Mouse (Mus musculus) liver, embryonic 13.5 days (tissue): ENCODE measurements at regions not wholly inside any gene's neighbourhood (a gene's known extent, or its start where the extent isn't known, plus 50 kb on each side); places are given as distances from the start of the nearest gene placed in this dataset.

Source experiments
- ATAC-seq: fragments of 200-750 bp; cut with Nextera tagmentation; 2 replicates; pipeline ENCODE4 v1.8.0; 2017; ENCODE audit warnings: low read depth, mild to moderate bottlenecking, moderate number of reproducible peaks, moderate library complexity
- DNase-seq: peaks from one replicate; pipeline ENCODE4 v3.0.0; 2022
- H3K27ac ChIP-seq: fragments of 300-500 bp; sonication (generic); 2 replicates; pipeline ENCODE4 v1.5.1; 2015; ENCODE audit warnings: moderate library complexity, mild to moderate bottlenecking, inconsistent platforms
- H3K27me3 ChIP-seq: fragments of 300-500 bp; sonication (generic); 2 replicates; pipeline ENCODE4 v1.6.1; 2015; ENCODE audit warnings: mild to moderate bottlenecking, inconsistent platforms
- H3K36me3 ChIP-seq: fragments of 300-500 bp; sonication (generic); 2 replicates; pipeline ENCODE4 v1.6.1; 2015; ENCODE audit warnings: mild to moderate bottlenecking, inconsistent platforms
- H3K4me1 ChIP-seq: fragments of 300-500 bp; sonication (generic); replicated peaks from 2 replicates; pipeline ENCODE4 v1.6.1; 2015; ENCODE audit warnings: inconsistent platforms
- H3K4me2 ChIP-seq: fragments of 300-500 bp; sonication (generic); 2 replicates; pipeline ENCODE4 v1.6.1; 2015; ENCODE audit warnings: inconsistent platforms, mild to moderate bottlenecking, moderate library complexity
- H3K4me3 ChIP-seq: fragments of 300-500 bp; sonication (generic); replicated peaks from 2 replicates; pipeline ENCODE4 v1.5.1; 2015; ENCODE audit warnings: mild to moderate bottlenecking, inconsistent platforms
- H3K9ac ChIP-seq: fragments of 300-500 bp; sonication (generic); 2 replicates; pipeline ENCODE4 v1.6.1; 2015; ENCODE audit warnings: mild to moderate bottlenecking, inconsistent platforms
- H3K9me3 ChIP-seq: fragments of 300-500 bp; sonication (generic); replicated peaks from 2 replicates; pipeline ENCODE4 v1.6.1; 2016; ENCODE audit warnings: inconsistent platforms
- WGBS: fragments of 180-500 bp; shearing (Covaris S2); methylation state at CpG from one replicate; pipeline ENCODE4 v1.1.7; 2015; ENCODE audit not compliant: insufficient replicate concordance; 5-methylcytosine and 5-hydroxymethylcytosine counted together

DNA sequence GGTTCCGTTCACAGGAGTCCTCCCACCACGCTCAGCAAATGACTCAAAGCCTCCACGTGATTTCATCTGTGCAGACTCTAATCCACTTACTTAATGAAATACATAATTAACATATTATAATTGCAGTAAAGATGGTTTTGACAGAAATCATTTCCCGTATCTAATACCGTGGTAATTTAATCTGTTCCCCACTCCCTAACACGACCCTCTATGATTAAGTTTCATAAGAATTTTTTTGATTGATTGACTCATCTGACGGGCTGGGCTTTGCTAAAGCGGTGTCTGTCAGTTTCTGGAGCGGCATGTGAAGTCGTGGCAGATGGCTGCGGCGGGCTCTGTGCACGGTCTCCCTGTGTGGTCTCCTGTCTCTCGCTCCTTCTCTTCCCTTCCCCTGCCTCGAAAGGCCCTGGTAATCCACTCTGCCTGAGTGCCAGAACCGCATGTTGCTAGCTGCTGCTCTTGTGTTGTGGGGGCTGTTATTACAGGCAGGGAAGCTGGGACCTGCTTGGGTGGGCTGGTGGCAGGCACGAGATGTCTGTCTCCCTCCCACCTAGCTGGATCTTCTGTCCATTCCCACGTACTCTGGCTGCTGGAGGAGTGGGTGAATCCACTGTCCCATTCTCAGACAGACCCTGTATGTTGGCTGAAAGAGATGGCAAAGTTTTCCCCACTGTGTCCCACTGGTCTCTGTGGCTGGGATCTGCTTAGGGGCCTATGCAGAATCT lies 195.0 kb downstream of the Tshz3 start:
- Histone ChIP-seq H3K9me3 (no peaks in the 10 kb centered on the region), H3K4me2 (no peak overlapping the region), H3K27ac (no peak overlapping the region), H3K27me3 (no peaks in the 10 kb centered on the region), H3K9ac (no peak overlapping the region), H3K36me3 (no peaks in the 10 kb centered on the region), H3K4me1 (no peaks in the 10 kb centered on the region), H3K4me3 (no peak overlapping the region)
- DNase-seq = no peak
- WGBS = 62% methylated on average over 18 of the region's 18 CpGs
- ATAC-seq = no peak

DNA sequence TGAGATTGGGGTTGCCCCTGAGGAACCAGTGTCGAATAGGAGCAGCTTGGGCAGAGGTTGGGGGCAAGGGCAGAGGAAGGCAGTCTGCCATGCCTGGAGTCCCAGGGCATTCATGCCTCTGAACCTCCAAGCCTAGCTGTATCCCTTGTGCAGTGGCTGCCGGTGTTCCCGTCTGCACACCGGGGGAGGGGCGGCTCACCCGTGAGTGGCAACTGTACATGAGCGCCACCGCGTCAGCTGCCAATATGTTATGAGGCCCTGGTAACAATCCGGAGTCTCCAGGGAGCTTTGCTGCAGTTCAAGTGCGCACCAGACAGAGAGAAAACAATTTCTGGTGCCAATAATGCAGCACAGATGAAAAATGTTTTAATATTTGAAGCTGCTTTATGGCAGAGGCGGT lies 198.4 kb downstream of the Tshz3 start:
- no peaks in the 10 kb centered on the region for H3K36me3 ChIP-seq
- no peak overlapping the region for H3K4me3 ChIP-seq
- H3K9ac ChIP-seq = no peak overlapping the region
- H3K4me1 ChIP-seq = no peaks in the 10 kb centered on the region
- ATAC-seq (no peak), DNase-seq (no peak)
- 75% methylated on average over 12 of the region's 12 CpGs for WGBS
- H3K9me3 ChIP-seq = no peaks in the 10 kb centered on the region
- no peak overlapping the region for H3K4me2 ChIP-seq
- no peaks in the 10 kb centered on the region for H3K27me3 ChIP-seq
- no peak overlapping the region for H3K27ac ChIP-seq

DNA sequence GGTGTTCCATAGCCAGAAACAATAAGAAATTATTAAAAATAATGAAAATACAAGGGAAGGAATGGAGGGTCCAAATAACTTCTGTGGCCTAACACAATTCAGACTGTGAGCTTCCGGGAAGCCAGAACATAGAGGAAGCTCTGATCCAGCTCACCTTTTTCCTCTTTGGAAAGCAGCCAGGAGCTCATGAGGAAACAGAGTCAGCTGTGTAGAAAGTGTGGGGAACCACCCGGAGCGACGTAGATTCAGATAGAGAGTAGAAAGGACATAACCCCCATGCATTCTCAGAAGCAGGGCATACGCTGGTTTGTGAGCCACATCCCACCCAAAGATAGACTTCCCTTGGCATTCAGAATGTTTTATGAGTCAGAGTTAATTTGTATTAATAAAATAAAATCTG lies 203.6 kb downstream of the Tshz3 start:
- Histone ChIP-seq H3K27ac (no peak overlapping the region), H3K4me2 (no peak overlapping the region), H3K4me3 (no peak overlapping the region), H3K9me3 (no peaks in the 10 kb centered on the region), H3K27me3 (no peaks in the 10 kb centered on the region), H3K9ac (no peak overlapping the region), H3K36me3 (no peaks in the 10 kb centered on the region), H3K4me1 (no peaks in the 10 kb centered on the region)
- 81% methylated on average over 5 of the region's 5 CpGs for WGBS
- no peak for ATAC-seq
- no peak for DNase-seq

DNA sequence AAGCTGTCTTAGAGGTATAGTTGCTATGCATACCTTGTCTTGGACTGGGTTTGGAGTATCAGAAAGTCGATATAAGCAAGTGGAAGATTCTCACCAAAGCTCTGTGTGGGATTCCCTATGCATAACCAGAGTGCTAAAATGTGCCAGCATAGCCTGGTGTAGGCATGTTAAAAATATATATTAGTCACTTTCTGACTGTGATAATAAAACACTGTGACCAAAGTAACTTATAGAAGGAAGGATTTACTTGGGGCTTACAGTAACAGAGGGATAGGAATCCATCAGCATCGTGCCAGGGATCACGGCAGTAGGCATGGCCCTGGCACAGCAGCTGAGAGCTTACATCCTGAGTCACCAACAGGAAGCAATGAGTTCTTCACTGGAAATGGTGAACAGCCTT lies 215.4 kb downstream of the Tshz3 start:
- no peaks in the 10 kb centered on the region for H3K36me3 ChIP-seq

DNA sequence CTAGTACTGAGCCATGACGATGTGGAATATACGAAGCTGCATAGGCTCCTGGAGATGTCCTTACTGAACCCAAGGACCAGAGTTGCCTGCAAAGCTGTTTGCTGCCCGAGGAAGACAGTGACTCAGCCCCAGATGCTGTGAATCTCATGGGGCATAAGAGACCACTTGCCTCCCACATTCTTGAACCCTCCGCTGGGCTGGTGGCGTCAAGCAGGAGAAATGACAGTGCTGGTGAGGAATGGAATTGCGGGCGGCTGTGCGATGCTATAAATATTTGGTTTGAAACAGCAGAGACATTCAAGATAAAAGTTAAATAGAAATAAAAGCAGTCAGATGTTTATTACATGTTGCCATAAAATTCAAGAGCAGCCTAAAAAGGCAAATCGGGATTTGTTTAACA lies 216.3 kb downstream of the Tshz3 start:
- Histone ChIP-seq H3K4me2 (no peak overlapping the region), H3K27me3 (no peaks in the 10 kb centered on the region), H3K9me3 (no peaks in the 10 kb centered on the region), H3K9ac (no peak overlapping the region), H3K36me3 (no peaks in the 10 kb centered on the region), H3K4me3 (no peak overlapping the region), H3K4me1 (no peaks in the 10 kb centered on the region), H3K27ac (no peak overlapping the region)
- ATAC-seq (no peak), DNase-seq (no peak)
- 68% methylated on average over 9 of the region's 9 CpGs for WGBS

More for the DNA sequence above, 215.4 kb downstream of the Tshz3 start:
- no peak overlapping the region for H3K9ac ChIP-seq
- no peak overlapping the region for H3K4me3 ChIP-seq
- no peak overlapping the region for H3K27ac ChIP-seq
- H3K27me3 ChIP-seq = no peaks in the 10 kb centered on the region
- WGBS = 51% methylated on average over 3 of the region's 3 CpGs
- H3K9me3 ChIP-seq = no peaks in the 10 kb centered on the region
- no peak for DNase-seq
- no peak overlapping the region for H3K4me2 ChIP-seq
- no peaks in the 10 kb centered on the region for H3K4me1 ChIP-seq
- no peak for ATAC-seq

DNA sequence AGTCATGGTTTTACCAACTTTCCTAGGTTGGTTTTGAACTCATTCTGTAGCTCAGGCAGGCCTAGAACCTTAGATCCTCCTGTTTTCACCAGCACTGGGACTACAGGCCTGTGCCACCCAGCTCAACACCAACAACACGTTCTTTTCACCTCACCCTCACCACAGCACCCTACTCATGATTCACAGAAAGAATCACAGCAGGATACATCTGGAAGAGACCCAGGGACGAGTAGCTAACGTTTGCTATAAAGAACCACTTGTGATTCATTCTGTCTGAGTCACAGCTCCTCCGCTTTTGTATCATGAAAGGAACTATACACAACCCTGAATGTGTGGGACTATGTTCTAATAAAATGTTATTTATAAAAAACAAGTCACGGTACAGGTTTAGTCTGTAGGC lies 217.3 kb downstream of the Tshz3 start:
- H3K9me3 ChIP-seq = no peaks in the 10 kb centered on the region
- no peak overlapping the region for H3K9ac ChIP-seq
- DNase-seq (no peak), ATAC-seq (no peak)
- no peak overlapping the region for H3K27ac ChIP-seq
- H3K36me3 ChIP-seq = no peaks in the 10 kb centered on the region
- no peaks in the 10 kb centered on the region for H3K4me1 ChIP-seq
- no peak overlapping the region for H3K4me3 ChIP-seq
- 61% methylated on average over 5 of the region's 5 CpGs for WGBS
- no peaks in the 10 kb centered on the region for H3K27me3 ChIP-seq
- H3K4me2 ChIP-seq = no peak overlapping the region

DNA sequence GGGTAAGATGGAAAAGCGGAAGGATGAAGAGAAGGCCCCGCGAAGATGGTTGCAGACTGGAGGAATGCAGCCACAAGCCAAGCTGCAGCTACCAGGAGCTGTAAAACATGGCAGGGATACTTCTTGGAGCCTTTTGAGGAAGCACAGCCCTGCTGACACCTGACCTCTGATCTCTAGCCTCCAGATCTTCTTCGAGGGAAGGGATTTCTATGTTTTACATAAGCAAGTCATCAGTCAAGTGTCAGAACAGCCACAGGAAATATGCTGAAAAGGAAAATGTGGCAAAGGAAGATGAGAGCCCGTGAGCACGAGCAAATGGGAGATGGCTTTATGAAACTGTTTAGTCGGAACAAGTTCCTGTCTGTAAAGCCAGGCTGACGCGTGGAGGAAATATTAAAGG lies 219.1 kb downstream of the Tshz3 start:
- H3K27me3 ChIP-seq = no peaks in the 10 kb centered on the region
- H3K9ac ChIP-seq = no peak overlapping the region
- H3K4me2 ChIP-seq = no peak overlapping the region
- no peaks in the 10 kb centered on the region for H3K4me1 ChIP-seq
- DNase-seq = no peak
- no peaks in the 10 kb centered on the region for H3K9me3 ChIP-seq
- no peaks in the 10 kb centered on the region for H3K36me3 ChIP-seq
- no peak overlapping the region for H3K4me3 ChIP-seq
- H3K27ac ChIP-seq = no peak overlapping the region
- ATAC-seq = no peak
- 49% methylated on average over 9 of the region's 9 CpGs for WGBS

DNA sequence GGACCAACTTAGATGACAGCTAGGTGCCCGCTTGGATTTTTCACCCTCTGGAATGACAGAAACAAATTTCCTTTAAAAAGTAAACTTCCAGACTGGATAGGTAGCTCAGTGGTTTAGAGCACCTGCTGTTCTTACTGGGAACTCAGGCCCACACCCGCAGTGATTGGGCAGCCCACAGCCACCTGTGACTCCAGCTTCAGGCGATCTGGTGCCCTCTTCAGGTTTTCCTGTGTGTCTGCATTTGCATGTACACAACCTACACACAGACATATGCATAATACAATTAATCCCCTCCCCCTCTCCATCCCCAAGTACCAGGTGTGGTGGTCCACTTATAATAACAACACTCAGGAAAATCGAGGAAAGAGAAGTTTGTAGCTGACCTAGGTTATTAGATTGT lies 221.5 kb downstream of the Tshz3 start:
- Histone ChIP-seq H3K4me1 (no peaks in the 10 kb centered on the region), H3K27me3 (no peaks in the 10 kb centered on the region), H3K9me3 (no peaks in the 10 kb centered on the region), H3K9ac (no peak overlapping the region), H3K4me3 (no peak overlapping the region), H3K4me2 (no peak overlapping the region), H3K36me3 (no peaks in the 10 kb centered on the region), H3K27ac (no peak overlapping the region)
- no peak for ATAC-seq
- DNase-seq = no peak
- 53% methylated on average over 4 of the region's 4 CpGs for WGBS

DNA sequence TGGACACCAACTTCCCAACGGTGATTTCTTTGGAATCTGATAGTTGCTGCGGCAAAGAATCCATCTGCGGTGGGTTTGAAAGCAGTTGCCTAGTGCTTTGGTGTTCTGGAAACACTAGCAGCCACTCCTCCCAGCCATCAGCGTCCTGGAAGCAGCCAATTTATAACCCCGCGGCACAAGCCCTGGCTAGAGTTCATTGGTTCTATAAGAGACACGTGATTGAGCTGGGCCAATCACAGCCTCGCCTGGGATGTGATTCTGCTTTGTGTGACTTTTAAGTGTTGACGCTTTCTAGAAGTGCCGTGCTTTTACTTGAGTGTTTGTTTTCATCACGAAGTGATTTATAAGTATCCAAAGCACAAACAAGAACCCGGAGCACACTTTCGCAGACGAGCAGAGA lies 223.1 kb downstream of the Tshz3 start:
- no peaks in the 10 kb centered on the region for H3K4me1 ChIP-seq
- DNase-seq (no peak), ATAC-seq (no peak)
- WGBS = 71% methylated on average over 14 of the region's 14 CpGs
- no peak overlapping the region for H3K27ac ChIP-seq
- no peak overlapping the region for H3K4me3 ChIP-seq
- H3K9ac ChIP-seq = no peak overlapping the region
- H3K27me3 ChIP-seq = no peaks in the 10 kb centered on the region
- H3K4me2 ChIP-seq = no peak overlapping the region
- no peaks in the 10 kb centered on the region for H3K9me3 ChIP-seq
- H3K36me3 ChIP-seq = no peaks in the 10 kb centered on the region

DNA sequence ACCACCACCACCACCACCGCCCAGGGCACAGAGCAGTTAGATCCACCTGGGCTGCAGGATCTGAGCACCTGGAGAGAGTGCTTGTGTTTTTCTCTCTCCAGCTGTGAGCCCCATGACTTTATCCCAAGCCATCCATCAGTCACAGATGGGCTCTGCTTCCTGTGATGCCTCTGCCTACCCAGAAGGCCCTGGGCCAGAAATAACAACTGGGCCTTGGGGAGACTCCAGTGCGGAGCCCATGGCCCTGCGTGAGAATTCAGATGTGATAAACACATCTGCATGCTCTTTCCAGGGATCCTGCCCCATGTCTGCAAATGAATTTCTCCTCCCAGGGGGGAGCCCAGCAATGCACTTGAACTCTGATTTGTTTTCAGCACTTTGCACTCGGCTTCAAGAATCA lies 235.6 kb downstream of the Tshz3 start:
- WGBS = 68% methylated on average over 4 of the region's 4 CpGs
- no peak overlapping the region for H3K27ac ChIP-seq
- no peak for ATAC-seq

DNA sequence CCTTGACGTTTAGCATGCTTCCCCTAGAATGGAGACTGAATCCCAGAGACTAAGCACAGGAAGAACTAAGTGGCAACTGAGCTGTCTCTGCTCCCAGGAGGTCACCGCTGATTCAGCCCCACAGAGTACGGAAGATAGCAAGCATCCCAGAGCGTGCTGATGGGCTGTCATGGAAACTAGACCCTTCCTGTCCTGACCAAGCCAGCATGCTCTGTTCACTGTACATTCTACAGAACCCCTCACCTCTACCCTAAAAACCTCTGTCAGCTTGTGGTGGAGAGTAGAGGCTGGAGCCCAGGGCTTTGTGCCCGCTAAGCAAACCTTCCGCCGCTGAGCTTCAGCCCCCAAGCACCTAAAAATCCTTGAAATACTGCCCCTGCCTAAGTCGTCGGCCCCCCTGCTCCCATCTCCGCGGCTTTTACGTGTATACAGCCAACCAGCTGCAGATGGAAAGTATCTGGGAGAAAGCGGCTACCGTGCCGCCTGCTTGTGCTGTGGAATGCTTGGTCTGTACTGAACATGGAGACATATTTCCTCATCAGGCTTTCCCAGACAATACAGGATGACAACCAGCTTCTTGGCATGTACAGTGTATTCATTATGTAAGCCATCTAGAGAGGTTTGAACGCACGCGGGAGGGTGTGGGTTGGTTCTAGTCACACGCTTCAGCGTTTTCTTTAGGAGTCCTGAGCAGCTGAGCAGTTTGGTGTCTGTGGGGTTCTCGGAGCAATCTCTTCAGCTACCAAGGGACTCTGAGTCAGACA lies 237.1 kb downstream of the Tshz3 start:
- no peaks in the 10 kb centered on the region for H3K27me3 ChIP-seq
- H3K27ac ChIP-seq = no peak overlapping the region
- ATAC-seq = no peak
- H3K4me1 ChIP-seq = no peaks in the 10 kb centered on the region
- no peaks in the 10 kb centered on the region for H3K36me3 ChIP-seq
- no peak overlapping the region for H3K4me3 ChIP-seq
- no peak for DNase-seq
- no peak overlapping the region for H3K9ac ChIP-seq
- no peak overlapping the region for H3K4me2 ChIP-seq
- no peaks in the 10 kb centered on the region for H3K9me3 ChIP-seq
- WGBS = 74% methylated on average over 21 of the region's 21 CpGs

More for the DNA sequence above, 235.6 kb downstream of the Tshz3 start:
- no peaks in the 10 kb centered on the region for H3K9me3 ChIP-seq
- no peak for DNase-seq
- H3K9ac ChIP-seq = no peak overlapping the region
- H3K27me3 ChIP-seq = no peaks in the 10 kb centered on the region
- no peak overlapping the region for H3K4me3 ChIP-seq
- no peaks in the 10 kb centered on the region for H3K4me1 ChIP-seq
- no peak overlapping the region for H3K4me2 ChIP-seq
- no peaks in the 10 kb centered on the region for H3K36me3 ChIP-seq

DNA sequence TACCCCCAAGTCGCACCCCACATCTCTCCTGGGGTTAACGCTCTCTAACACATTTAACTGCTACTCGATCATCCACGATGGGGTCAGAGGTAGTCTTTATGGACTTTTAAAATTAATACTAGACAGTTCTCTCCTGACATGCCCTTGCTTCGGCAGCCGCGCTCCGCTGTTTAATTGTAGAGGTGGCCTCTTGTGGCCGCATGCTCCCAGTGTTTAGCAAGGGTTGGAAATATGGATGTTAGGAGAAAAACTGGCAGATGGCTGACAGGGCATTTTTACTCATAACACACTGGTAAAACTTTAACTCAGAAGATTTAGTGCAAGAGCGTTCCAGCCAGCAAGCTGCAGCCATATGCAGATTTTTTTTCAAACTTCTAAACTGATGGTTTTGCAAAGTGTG lies 242.7 kb downstream of the Tshz3 start:
- no peak overlapping the region for H3K4me3 ChIP-seq
- WGBS = 80% methylated on average over 10 of the region's 10 CpGs
- no peak overlapping the region for H3K27ac ChIP-seq
- no peak overlapping the region for H3K9ac ChIP-seq
- no peak for ATAC-seq
- H3K27me3 ChIP-seq = no peaks in the 10 kb centered on the region
- no peaks in the 10 kb centered on the region for H3K36me3 ChIP-seq
- no peaks in the 10 kb centered on the region for H3K4me1 ChIP-seq
- DNase-seq = no peak
- H3K9me3 ChIP-seq = no peaks in the 10 kb centered on the region
- no peak overlapping the region for H3K4me2 ChIP-seq
